Mouse (Mus musculus) forebrain, embryonic 15.5 days (tissue): ENCODE data around the gene Rnf187. TPM values are rescaled to one million over a fixed set of nuclear protein-coding genes. Genes with fewer than 3 reads are reported as not detected.

Experiments used
- ATAC-seq: fragments of 200-750 bp; cut with Nextera tagmentation; replicated peaks from 2 replicates; pipeline ENCODE4 v1.8.0; 2017; ENCODE audit warnings: mild to moderate bottlenecking, moderate TSS enrichment, moderate library complexity
- H3K27ac ChIP-seq: fragments of 300-500 bp; sonication (generic); replicated peaks from 2 replicates; pipeline ENCODE4 v1.5.1; 2015; ENCODE audit warnings: mild to moderate bottlenecking, inconsistent platforms
- H3K27me3 ChIP-seq: fragments of 300-500 bp; sonication (generic); 2 replicates; pipeline ENCODE4 v1.6.1; 2015; ENCODE audit warnings: inconsistent platforms
- H3K36me3 ChIP-seq: fragments of 300-500 bp; sonication (generic); 2 replicates; pipeline ENCODE4 v1.6.1; 2015; ENCODE audit warnings: mild to moderate bottlenecking, inconsistent platforms
- H3K4me1 ChIP-seq: fragments of 300-500 bp; sonication (generic); 2 replicates; pipeline ENCODE4 v1.6.1; 2015; ENCODE audit warnings: inconsistent platforms
- H3K4me2 ChIP-seq: fragments of 300-500 bp; sonication (generic); replicated peaks from 2 replicates; pipeline ENCODE4 v1.6.1; 2015; ENCODE audit warnings: mild to moderate bottlenecking, inconsistent platforms
- H3K4me3 ChIP-seq: fragments of 300-500 bp; sonication (generic); 2 replicates; pipeline ENCODE4 v1.5.1; 2015; ENCODE audit warnings: mild to moderate bottlenecking, inconsistent platforms
- H3K9ac ChIP-seq: fragments of 300-500 bp; sonication (generic); replicated peaks from 2 replicates; pipeline ENCODE4 v1.6.1; 2015; ENCODE audit warnings: mild to moderate bottlenecking, inconsistent platforms
- H3K9me3 ChIP-seq: fragments of 300-500 bp; sonication (generic); 2 replicates; pipeline ENCODE4 v1.6.1; 2016; ENCODE audit warnings: inconsistent platforms
- WGBS: fragments of 180-500 bp; shearing (Covaris S2); methylation state at CpG from one replicate; pipeline ENCODE4 v1.1.7; 2015; ENCODE audit warnings: mixed read lengths; 5-methylcytosine and 5-hydroxymethylcytosine counted together
- polyA plus RNA-seq: library from polyadenylated mRNA; unstranded; fragments of >200 nt; fragmentation: Nextera tagmentation; extraction: Ambion mirVana; gene quantifications from 2 replicates; pipeline ENCODE4 v1.2.1, GENCODE M21; 2015

The Rnf187 gene
- polyA plus RNA-seq, 1 experiment from 2014 or later, result 508 TPM

DNA sequence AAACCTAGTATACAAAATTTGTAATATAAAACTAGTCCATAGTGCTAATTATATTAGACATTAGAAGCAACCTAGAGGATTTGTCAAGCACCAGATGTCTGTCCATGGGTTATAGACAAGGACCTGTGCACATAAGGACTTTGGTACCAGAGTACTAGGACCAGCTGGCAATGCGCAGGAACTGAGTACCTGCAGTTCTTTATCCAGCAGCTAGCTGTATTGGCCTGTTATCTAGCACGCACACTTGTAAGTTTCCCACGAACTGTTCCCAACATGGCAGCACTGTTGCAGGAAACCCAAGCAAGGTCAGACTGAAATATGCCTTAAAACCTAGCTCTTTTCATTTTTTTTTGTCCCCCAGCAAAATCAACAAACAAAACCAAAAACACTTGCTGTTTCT is 8.5 kb downstream of the Rnf187 start:
- H3K27ac ChIP-seq, result no peak overlapping the region
- 91% methylated on average over 3 of the region's 3 CpGs for WGBS
- no peak for ATAC-seq

DNA sequence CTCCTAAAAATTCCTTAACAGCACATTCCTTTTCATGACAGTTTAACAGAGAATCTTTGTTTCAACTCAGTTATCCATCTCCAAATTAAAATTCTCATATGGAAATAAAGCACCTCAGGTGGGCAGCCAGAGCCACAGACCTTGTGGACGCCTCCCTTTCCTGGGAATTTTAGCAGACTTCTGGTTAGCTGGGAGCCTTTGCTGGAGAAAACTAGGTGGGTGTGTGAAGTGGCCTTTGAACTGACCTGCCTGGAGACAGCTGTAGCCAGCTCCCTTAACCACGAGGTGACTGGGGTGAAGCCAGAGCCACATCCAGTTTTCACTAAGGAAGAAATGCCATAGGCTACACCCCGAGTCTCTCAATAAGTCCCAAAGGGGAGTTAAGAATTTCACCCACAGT is 9.1 kb downstream of the Rnf187 start:
- Histone ChIP-seq H3K27me3 (no peaks in the 10 kb centered on the region), H3K4me2 (no peak overlapping the region), H3K4me1 (peaks cover 7% of the 10 kb centered on the region; the same call in 1 of the 2 replicates), H3K9me3 (no peaks in the 10 kb centered on the region), H3K27ac (no peak overlapping the region), H3K36me3 (peaks cover 37% of the 10 kb centered on the region), H3K9ac (no peak overlapping the region), H3K4me3 (no peak overlapping the region)
- 74% methylated on average over 3 of the region's 3 CpGs for WGBS
- no peak for ATAC-seq

More for the DNA sequence above, 8.5 kb downstream of the Rnf187 start:
- no peaks in the 10 kb centered on the region for H3K27me3 ChIP-seq
- no peak overlapping the region for H3K4me3 ChIP-seq
- H3K4me1 ChIP-seq, result peaks cover 7% of the 10 kb centered on the region; the same call in 1 of the 2 replicates
- H3K9ac ChIP-seq, result no peak overlapping the region
- no peaks in the 10 kb centered on the region for H3K9me3 ChIP-seq
- H3K36me3 ChIP-seq, result peaks cover 41% of the 10 kb centered on the region
- no peak overlapping the region for H3K4me2 ChIP-seq

DNA sequence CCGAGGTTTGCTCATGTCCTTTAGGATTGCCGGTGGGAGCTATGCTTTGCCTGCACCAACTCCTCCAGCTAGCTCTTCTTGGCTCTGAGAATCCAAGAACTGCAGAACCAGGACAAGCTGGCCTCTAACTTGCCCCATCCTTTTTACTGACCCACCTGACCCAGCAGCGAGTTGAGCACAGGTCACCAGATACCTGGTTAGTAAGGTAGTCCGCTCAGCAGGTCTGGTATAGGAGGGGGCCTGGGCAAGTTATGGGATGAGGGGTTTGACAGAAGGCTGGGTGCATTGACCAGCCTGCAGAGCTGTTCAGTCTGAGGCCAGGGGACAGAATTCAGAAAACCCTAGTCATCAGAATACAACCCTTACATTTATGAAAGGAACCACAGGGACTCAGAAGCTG is 9.7 kb downstream of the Rnf187 start:
- Histone ChIP-seq H3K36me3 (peaks cover 32% of the 10 kb centered on the region), H3K27me3 (no peaks in the 10 kb centered on the region), H3K4me1 (peaks cover 7% of the 10 kb centered on the region; the same call in 1 of the 2 replicates), H3K9ac (no peak overlapping the region), H3K4me3 (no peak overlapping the region), H3K27ac (no peak overlapping the region), H3K4me2 (no peak overlapping the region), H3K9me3 (no peaks in the 10 kb centered on the region)
- WGBS, result 73% methylated on average over 4 of the region's 4 CpGs
- no peak for ATAC-seq

DNA sequence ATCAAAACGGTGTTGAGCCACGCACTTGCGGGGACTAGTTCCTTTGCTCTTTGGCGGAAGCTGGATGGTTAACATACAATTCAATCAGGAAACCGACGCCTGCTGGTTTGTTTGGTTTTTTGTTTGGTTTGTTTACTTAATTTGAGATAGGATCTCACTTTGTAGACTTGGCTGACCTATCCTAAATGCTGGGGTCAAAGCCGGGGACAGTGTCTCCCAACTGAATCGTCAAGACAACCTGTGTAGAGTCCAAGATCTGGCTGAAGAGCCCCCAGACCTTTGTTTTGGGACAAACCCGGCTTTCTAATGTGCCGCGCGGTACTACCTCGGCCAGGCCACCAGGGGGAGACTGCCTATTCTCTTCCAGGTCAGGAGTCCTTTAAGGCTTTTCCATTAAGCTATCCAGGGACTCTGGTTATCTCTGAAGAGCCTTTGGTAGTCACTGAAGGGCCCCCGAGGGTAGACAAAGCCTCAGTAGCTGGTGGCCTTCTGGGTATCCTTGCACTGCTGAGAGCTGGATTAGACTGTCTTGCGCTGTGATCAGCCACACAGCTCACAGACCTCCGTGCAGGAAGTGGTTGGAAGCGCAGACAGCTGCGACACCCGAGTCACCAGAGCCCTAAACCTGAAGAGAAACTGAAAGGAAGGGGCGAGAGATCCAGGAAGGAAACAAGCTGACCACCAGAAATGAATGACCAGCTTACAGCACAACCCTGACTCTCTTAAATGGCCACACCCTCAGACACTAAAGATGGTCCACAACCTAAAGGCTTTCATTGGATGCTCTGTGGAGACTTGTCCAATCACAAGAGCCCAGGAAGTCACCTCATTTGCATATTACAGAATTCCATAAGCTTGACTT is 10.7 kb downstream of the Rnf187 start:
- Histone ChIP-seq H3K9me3 (no peaks in the 10 kb centered on the region), H3K36me3 (peaks cover 22% of the 10 kb centered on the region), H3K4me3 (0 out of 2 replicates have a peak overlapping the region, but pooled peaks have one; percentile 7), H3K4me1 (peaks cover 7% of the 10 kb centered on the region; the same call in 1 of the 2 replicates), H3K9ac (no peak overlapping the region), H3K27ac (peak overlapping the region; percentile 55), H3K27me3 (no peaks in the 10 kb centered on the region), H3K4me2 (peak overlapping the region; percentile 31)
- peak; percentile 61 for ATAC-seq
- WGBS, result 33% methylated on average over 20 of the region's 20 CpGs

DNA sequence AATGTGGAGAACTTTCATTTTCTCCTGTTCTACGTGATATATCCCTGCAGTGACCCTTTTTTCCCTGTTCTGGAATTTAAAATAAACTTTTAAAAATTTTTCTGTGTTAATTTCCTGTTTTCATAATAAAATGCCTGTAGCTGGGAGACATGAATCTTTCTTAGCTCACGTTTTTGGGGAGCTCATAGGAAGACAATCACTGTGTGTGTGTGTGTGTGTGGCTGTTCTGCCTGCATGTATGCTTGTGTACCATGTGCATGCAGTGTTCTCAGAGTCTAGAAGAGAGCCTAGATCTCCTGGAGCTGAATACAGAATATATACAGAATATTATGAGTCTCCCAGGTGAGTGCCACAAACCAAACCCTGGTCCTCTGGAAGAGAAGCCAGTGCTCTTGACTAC is 11.7 kb downstream of the Rnf187 start:
- Histone ChIP-seq H3K4me2 (no peak overlapping the region), H3K36me3 (peaks cover 12% of the 10 kb centered on the region), H3K27ac (no peak overlapping the region), H3K4me1 (peaks cover 7% of the 10 kb centered on the region; the same call in 1 of the 2 replicates), H3K9ac (no peak overlapping the region), H3K9me3 (no peaks in the 10 kb centered on the region), H3K4me3 (no peak overlapping the region), H3K27me3 (no peaks in the 10 kb centered on the region)
- no peak for ATAC-seq
- WGBS, result 83% methylated on average over 2 of the region's 2 CpGs

DNA sequence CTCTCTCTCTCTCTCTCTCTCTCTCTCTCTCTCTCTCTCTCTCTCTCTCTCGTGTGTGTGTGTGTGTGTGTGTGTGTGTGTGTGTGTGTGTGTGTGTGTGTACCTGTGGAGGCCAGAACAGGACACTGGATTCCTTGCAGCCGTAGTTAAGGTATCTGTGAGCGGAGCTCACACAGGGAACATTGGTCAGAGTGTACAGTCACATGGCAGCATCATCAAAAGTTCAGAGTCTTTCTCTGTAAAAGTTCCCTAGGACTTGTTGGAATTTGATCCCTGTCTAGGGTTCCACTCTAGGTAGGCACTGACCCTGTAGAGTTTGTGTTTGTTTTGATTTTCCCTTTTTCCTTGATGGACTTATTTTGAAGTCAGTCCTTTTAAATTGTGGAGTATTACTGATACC is 12.1 kb downstream of the Rnf187 start:
- H3K9me3 ChIP-seq, result no peaks in the 10 kb centered on the region
- no peak overlapping the region for H3K4me2 ChIP-seq
- H3K27me3 ChIP-seq, result no peaks in the 10 kb centered on the region
- no peak for ATAC-seq
- WGBS, result 92% methylated on average over 2 of the region's 3 CpGs
- H3K4me3 ChIP-seq, result no peak overlapping the region
- H3K9ac ChIP-seq, result no peak overlapping the region
- peaks cover 8% of the 10 kb centered on the region for H3K36me3 ChIP-seq
- H3K4me1 ChIP-seq, result peaks cover 7% of the 10 kb centered on the region; the same call in 1 of the 2 replicates
- H3K27ac ChIP-seq, result no peak overlapping the region

DNA sequence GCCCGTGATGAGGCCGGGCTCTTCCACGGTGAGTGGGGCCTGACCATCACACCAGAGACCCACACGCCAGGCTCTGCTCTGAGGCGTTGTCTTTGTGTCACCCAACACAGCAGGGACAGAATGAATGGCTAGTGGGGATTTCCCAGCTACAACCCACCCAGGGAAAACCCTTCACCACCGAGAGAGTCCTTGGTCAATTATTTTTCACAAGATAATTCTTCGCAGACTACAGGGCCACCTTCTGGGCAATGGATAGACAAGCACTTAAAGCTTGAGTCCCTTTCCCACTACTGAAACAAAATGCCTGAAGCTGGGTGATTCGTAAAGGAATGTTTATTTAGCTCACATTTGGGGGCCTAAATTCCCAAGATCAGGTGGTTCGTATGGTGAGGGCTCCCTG is 16.3 kb downstream of the Rnf187 start:
- Histone ChIP-seq H3K4me3 (no peak overlapping the region), H3K4me2 (no peak overlapping the region), H3K27me3 (no peaks in the 10 kb centered on the region), H3K4me1 (no peaks in the 10 kb centered on the region), H3K27ac (no peak overlapping the region), H3K9ac (no peak overlapping the region), H3K9me3 (no peaks in the 10 kb centered on the region), H3K36me3 (no peaks in the 10 kb centered on the region)
- 81% methylated on average over 9 of the region's 9 CpGs for WGBS
- no peak for ATAC-seq

DNA sequence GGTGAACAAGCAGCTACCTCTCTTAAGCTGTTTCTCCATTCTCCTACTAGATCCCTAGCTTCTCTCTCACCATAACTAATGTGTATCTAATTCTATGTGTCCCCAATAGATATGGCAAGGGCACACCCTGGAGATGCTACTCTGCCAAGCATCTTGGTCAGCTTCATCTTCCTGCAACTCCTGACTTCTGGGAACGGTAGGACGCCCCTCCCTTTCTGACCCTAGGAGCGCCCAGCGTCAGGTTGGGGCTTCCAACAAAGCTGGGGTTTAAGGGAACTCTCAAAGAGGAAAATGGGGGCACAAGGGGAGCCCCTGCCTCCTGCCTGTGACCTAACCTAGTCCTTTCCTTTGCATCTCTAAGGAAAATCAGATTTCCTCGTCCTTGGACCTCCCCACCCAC is 20.0 kb downstream of the Rnf187 start:
- no peaks in the 10 kb centered on the region for H3K36me3 ChIP-seq
- H3K9ac ChIP-seq, result no peak overlapping the region
- H3K4me1 ChIP-seq, result peaks cover 6% of the 10 kb centered on the region; the same call in 1 of the 2 replicates
- no peaks in the 10 kb centered on the region for H3K9me3 ChIP-seq
- H3K4me2 ChIP-seq, result no peak overlapping the region
- no peak overlapping the region for H3K27ac ChIP-seq
- ATAC-seq, result no peak
- no peaks in the 10 kb centered on the region for H3K27me3 ChIP-seq
- 78% methylated on average over 5 of the region's 5 CpGs for WGBS
- H3K4me3 ChIP-seq, result no peak overlapping the region

DNA sequence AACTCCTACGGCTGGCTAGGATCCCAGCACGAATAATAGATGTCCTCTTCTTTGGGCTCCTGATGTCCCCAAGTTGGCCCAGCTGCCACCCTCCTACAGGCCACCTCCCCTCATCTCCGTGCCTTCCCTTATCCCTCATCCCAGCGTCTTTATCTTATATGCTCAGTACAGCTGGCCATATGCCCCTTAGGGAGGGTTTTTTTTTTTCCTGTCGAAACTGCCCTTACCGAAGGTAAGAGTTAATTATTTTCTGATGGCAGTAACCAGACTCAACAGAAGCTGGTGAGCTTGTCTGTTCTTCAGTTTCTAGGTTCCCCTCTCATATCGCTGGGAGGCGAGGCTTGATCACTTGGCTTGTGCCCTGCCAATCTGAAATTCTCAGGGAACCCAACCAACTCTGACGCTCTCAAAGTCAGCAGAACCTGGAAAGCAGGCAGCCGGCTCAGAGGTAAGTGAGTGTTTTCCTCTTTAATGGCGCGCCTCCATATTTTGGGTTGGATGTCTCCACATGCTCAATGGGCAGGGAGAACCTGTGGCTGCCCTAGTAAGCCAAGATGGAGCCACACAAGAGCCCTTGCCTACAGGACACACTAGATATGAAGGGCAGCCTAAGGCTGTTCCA is 20.9 kb downstream of the Rnf187 start, which contains the start of gene Btnl10:
Gene Btnl10 (plus strand): TSS at position 164 of the 622 bp plus-strand sequence.
- H3K36me3 ChIP-seq, result no peaks in the 10 kb centered on the region
- no peak within 1 kb of the TSS for H3K4me3 ChIP-seq
- no peak within 1 kb of the TSS for H3K9ac ChIP-seq
- H3K4me1 ChIP-seq, result peaks cover 6% of the 10 kb centered on the region; the same call in 1 of the 2 replicates
- H3K27me3 ChIP-seq, result no peaks in the 10 kb centered on the region
- no peak within 1 kb of the TSS for H3K4me2 ChIP-seq
- 88% methylated on average over 12 of the region's 12 CpGs for WGBS
- H3K27ac ChIP-seq, result no peak within 1 kb of the TSS
- no peaks in the 10 kb centered on the region for H3K9me3 ChIP-seq
- no peak for ATAC-seq

DNA sequence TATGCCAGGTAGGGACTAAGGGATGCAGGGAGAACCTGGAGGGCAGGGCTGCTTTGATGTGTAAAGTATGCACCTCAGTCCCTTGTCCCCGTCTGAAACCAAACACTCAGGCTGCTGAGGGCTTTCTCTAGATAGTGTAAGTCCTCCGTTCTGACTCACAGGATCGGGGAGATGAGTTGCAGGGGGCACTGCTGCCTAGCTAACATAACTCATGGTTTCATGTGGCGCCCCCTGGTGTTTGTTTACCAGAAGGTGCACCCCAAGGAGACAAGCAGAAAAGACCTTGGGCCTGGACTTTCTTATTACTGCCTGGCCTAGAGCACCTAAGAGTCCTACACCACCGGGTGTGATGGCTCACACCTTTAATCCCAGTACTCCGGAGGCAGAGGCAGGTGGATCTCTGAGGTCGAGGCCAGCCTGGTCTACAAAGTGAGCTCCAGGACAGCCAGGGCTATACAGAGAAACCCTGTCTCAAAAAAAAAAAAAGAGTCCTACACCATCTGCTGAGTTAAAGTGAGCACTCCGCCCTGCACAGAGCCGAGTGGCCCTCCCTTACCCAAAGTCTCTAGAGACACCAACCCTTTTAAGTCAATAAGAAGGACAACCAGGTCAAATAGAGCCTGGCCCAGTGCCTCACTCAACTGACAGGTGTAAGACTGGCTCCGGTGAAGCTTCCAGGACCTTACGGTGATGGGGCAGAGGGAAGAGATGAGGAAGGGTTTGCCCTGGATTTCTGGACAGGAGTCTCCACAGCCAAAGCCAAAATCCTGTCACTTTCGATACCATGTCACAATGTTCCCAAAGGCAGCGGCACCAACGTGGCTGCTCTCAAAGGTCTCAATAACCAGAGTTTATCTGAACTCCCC is 21.6 kb downstream of the Rnf187 start:
- whole genome bisulfite sequencing, result 57% methylated on average over 14 of the region's 14 CpGs
- H3K4me1 ChIP-seq, result peaks cover 6% of the 10 kb centered on the region; the same call in 1 of the 2 replicates
- H3K4me2 ChIP-seq, result no peak overlapping the region

DNA sequence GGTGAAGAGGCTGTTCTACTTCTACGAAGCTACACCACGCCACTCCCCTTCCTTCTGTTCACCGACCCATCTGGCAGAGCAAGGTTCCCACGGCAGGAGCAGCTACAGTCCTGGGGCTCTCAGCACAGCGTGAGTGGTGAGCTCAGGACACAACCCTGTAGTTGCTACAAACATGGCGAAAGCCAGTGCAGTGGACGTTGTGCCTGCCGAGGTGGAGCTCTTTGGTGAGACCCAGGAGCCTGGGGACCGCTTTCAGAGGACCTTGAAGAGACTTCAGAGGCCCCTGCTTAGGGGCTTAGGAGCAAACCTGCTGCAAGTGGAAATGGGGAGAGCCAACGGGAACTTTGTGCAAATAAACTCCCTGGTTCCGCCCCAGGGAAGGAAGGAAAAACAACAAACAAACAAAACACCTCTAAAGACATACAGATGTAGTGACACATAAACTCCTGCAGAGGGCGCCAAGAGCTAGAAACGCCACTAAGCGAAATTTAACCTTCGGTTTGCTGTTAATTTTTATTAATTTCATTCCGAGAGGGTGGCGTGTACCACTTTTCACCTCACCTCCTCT is 24.2 kb downstream of the Rnf187 start:
- H3K27me3 ChIP-seq, result no peaks in the 10 kb centered on the region
- no peaks in the 10 kb centered on the region for H3K36me3 ChIP-seq
- H3K27ac ChIP-seq, result no peak overlapping the region
- H3K9ac ChIP-seq, result peak overlapping the region; percentile 41
- no peaks in the 10 kb centered on the region for H3K9me3 ChIP-seq
- 12% methylated on average over 17 of the region's 17 CpGs for WGBS
- H3K4me3 ChIP-seq, result peak overlapping the region; percentile 30
- H3K4me1 ChIP-seq, result peaks cover 6% of the 10 kb centered on the region; the same call in 1 of the 2 replicates
- H3K4me2 ChIP-seq, result peak overlapping the region; percentile 52
- ATAC-seq, result 0 out of 2 replicates have a peak, but pooled peaks have one; percentile 16

More for the DNA sequence above, 21.6 kb downstream of the Rnf187 start:
- H3K4me3 ChIP-seq, result no peak overlapping the region
- H3K36me3 ChIP-seq, result no peaks in the 10 kb centered on the region
- no peak for ATAC-seq
- no peaks in the 10 kb centered on the region for H3K9me3 ChIP-seq
- no peaks in the 10 kb centered on the region for H3K27me3 ChIP-seq
- H3K9ac ChIP-seq, result no peak overlapping the region
- H3K27ac ChIP-seq, result no peak overlapping the region
